Mouse (Mus musculus) heart, embryonic 13.5 days (tissue): Measurements from ENCODE around the gene Slc4a2. TPM values are rescaled to one million over a fixed set of nuclear protein-coding genes. Genes with fewer than 3 reads are reported as not detected.

ENCODE experiments used
- ATAC-seq: fragments of 200-750 bp; cut with Nextera tagmentation; 2 replicates; pipeline ENCODE4 v1.8.0; 2017; ENCODE audit warnings: moderate TSS enrichment; ENCODE audit not compliant: insufficient number of reproducible peaks, low FRiP score, low TSS enrichment; ENCODE audit errors: extremely low read depth
- H3K27ac ChIP-seq: fragments of 300-500 bp; sonication (generic); replicated peaks from 2 replicates; pipeline ENCODE4 v1.5.1; 2015; ENCODE audit warnings: moderate library complexity, mild to moderate bottlenecking, inconsistent platforms
- H3K27me3 ChIP-seq: fragments of 300-500 bp; sonication (generic); replicated peaks from 2 replicates; pipeline ENCODE4 v1.6.1; 2015; ENCODE audit warnings: mild to moderate bottlenecking, inconsistent platforms
- H3K36me3 ChIP-seq: fragments of 300-500 bp; sonication (generic); 2 replicates; pipeline ENCODE4 v1.6.1; 2015; ENCODE audit warnings: mild to moderate bottlenecking, inconsistent platforms
- H3K4me1 ChIP-seq: fragments of 300-500 bp; sonication (generic); 2 replicates; pipeline ENCODE4 v1.6.1; 2015; ENCODE audit warnings: inconsistent platforms
- H3K4me2 ChIP-seq: fragments of 300-500 bp; sonication (generic); 2 replicates; pipeline ENCODE4 v1.6.1; 2015; ENCODE audit warnings: inconsistent platforms, mild to moderate bottlenecking, moderate library complexity
- H3K4me3 ChIP-seq: fragments of 300-500 bp; sonication (generic); 2 replicates; pipeline ENCODE4 v1.5.1; 2015; ENCODE audit warnings: moderate library complexity, mild to moderate bottlenecking, inconsistent platforms
- H3K9ac ChIP-seq: fragments of 300-500 bp; sonication (generic); 2 replicates; pipeline ENCODE4 v1.6.1; 2015; ENCODE audit warnings: inconsistent platforms, mild to moderate bottlenecking, moderate library complexity
- H3K9me3 ChIP-seq: fragments of 300-500 bp; sonication (generic); 2 replicates; pipeline ENCODE4 v1.6.1; 2016; ENCODE audit warnings: inconsistent platforms
- WGBS: fragments of 180-500 bp; shearing (Covaris S2); methylation state at CpG from one replicate; pipeline ENCODE4 v1.1.7; 2015; ENCODE audit warnings: mixed read lengths; 5-methylcytosine and 5-hydroxymethylcytosine counted together
- polyA plus RNA-seq: library from polyadenylated mRNA; unstranded; fragments of >200 nt; fragmentation: Nextera tagmentation; extraction: Ambion mirVana; gene quantifications from 2 replicates; pipeline ENCODE4 v1.2.1, GENCODE M21; 2015

The Slc4a2 gene
- polyA plus RNA-seq, 1 experiment from 2014 or later, result 29.3 TPM

GRCm38 (mm10) chr5:24413042-24413693 lies 10.5 kb upstream of the Slc4a2 start, which contains the start of gene Asic3:
TSS of gene Asic3 (plus strand) at chr5:24413392.
- H3K9me3 ChIP-seq, result no peaks in the 10 kb centered on the region
- WGBS, result 36% methylated on average over 11 of the region's 11 CpGs
- no peak for ATAC-seq
- H3K9ac ChIP-seq, result no peak within 1 kb of the TSS
- no peak within 1 kb of the TSS for H3K4me3 ChIP-seq
- no peak within 1 kb of the TSS for H3K27ac ChIP-seq
- H3K27me3 ChIP-seq, result peaks cover 18% of the 10 kb centered on the region
- peaks cover 18% of the 10 kb centered on the region for H3K36me3 ChIP-seq
- no peak within 1 kb of the TSS for H3K4me2 ChIP-seq
- peaks cover 11% of the 10 kb centered on the region for H3K4me1 ChIP-seq

- no peak overlapping the region for H3K4me3 ChIP-seq
- no peaks in the 10 kb centered on the region for H3K9me3 ChIP-seq
- H3K27ac ChIP-seq, result no peak overlapping the region
- no peak for ATAC-seq
- no peak overlapping the region for H3K9ac ChIP-seq
- H3K27me3 ChIP-seq, result peaks cover 18% of the 10 kb centered on the region
- H3K4me1 ChIP-seq, result peaks cover 11% of the 10 kb centered on the region
- 74% methylated on average over 13 of the region's 13 CpGs for WGBS
- H3K4me2 ChIP-seq, result no peak overlapping the region
- H3K36me3 ChIP-seq, result peaks cover 17% of the 10 kb centered on the region
Observed at GRCm38 (mm10) chr5:24413938-24414337, 9.7 kb upstream of the Slc4a2 start.

- peak; percentile 25 for ATAC-seq
- H3K9me3 ChIP-seq, result no peaks in the 10 kb centered on the region
- H3K4me3 ChIP-seq, result no peak overlapping the region
- H3K27me3 ChIP-seq, result peaks cover 18% of the 10 kb centered on the region
- peaks cover 11% of the 10 kb centered on the region for H3K4me1 ChIP-seq
- 2% methylated on average over 21 of the region's 21 CpGs for WGBS
- H3K9ac ChIP-seq, result no peak overlapping the region
- H3K4me2 ChIP-seq, result peak overlapping the region; percentile 39
- H3K27ac ChIP-seq, result no peak overlapping the region
- H3K36me3 ChIP-seq, result peaks cover 28% of the 10 kb centered on the region
Observed at GRCm38 (mm10) chr5:24416222-24416736, 7.4 kb upstream of the Slc4a2 start.

- no peaks in the 10 kb centered on the region for H3K9me3 ChIP-seq
- 76% methylated on average over 10 of the region's 10 CpGs for WGBS
- no peak overlapping the region for H3K27ac ChIP-seq
- peaks cover 18% of the 10 kb centered on the region for H3K27me3 ChIP-seq
- no peak overlapping the region for H3K9ac ChIP-seq
- no peak overlapping the region for H3K4me2 ChIP-seq
- H3K4me1 ChIP-seq, result peaks cover 14% of the 10 kb centered on the region
- no peak for ATAC-seq
- H3K4me3 ChIP-seq, result no peak overlapping the region
- peaks cover 37% of the 10 kb centered on the region for H3K36me3 ChIP-seq
Observed at GRCm38 (mm10) chr5:24417587-24417986, 6.0 kb upstream of the Slc4a2 start.

- Histone ChIP-seq H3K27me3 (0 out of 2 replicates have a peak, but pooled peaks cover under 1% of the 10 kb centered on the region), H3K4me2 (no peak overlapping the region), H3K36me3 (peaks cover 37% of the 10 kb centered on the region), H3K4me3 (no peak overlapping the region), H3K9ac (no peak overlapping the region), H3K9me3 (no peaks in the 10 kb centered on the region), H3K27ac (no peak overlapping the region), H3K4me1 (peaks cover 24% of the 10 kb centered on the region)
- 81% methylated on average over 9 of the region's 9 CpGs for WGBS
- ATAC-seq, result no peak
Observed at GRCm38 (mm10) chr5:24420381-24420780, 3.3 kb upstream of the Slc4a2 start.

- peak; percentile 0; the same call in 1 of the 2 replicates for ATAC-seq
- Histone ChIP-seq H3K4me3 (peak overlapping the region; percentile 81), H3K9me3 (no peaks in the 10 kb centered on the region), H3K27me3 (no peaks in the 10 kb centered on the region), H3K36me3 (peaks cover 30% of the 10 kb centered on the region), H3K4me1 (peaks cover 51% of the 10 kb centered on the region), H3K4me2 (peak overlapping the region; percentile 96), H3K9ac (peak overlapping the region; percentile 91), H3K27ac (peak overlapping the region; percentile 97)
- WGBS, result 12% methylated on average over 21 of the region's 21 CpGs
Observed at GRCm38 (mm10) chr5:24424004-24424781, 556 bp downstream of the Slc4a2 start.

GRCm38 (mm10) chr5:24424861-24425411 lies 1.3 kb downstream of the Slc4a2 start:
- Histone ChIP-seq H3K27ac (peak overlapping the region; percentile 97), H3K9me3 (no peaks in the 10 kb centered on the region), H3K4me2 (peak overlapping the region; percentile 96), H3K9ac (peak overlapping the region; percentile 91), H3K27me3 (no peaks in the 10 kb centered on the region), H3K36me3 (peaks cover 30% of the 10 kb centered on the region), H3K4me3 (peak overlapping the region; percentile 81), H3K4me1 (peaks cover 51% of the 10 kb centered on the region)
- peak; percentile 27 for ATAC-seq
- WGBS, result under 1% methylated on average over 49 of the region's 60 CpGs

GRCm38 (mm10) chr5:24425421-24426036 lies 1.9 kb downstream of the Slc4a2 start:
- H3K4me1 ChIP-seq, result peaks cover 51% of the 10 kb centered on the region
- no peak; the same call in 1 of the 2 replicates for ATAC-seq
- H3K27ac ChIP-seq, result peak overlapping the region; percentile 97
- H3K4me3 ChIP-seq, result peak overlapping the region; percentile 81
- H3K9me3 ChIP-seq, result no peaks in the 10 kb centered on the region
- H3K9ac ChIP-seq, result peak overlapping the region; percentile 91
- under 1% methylated on average over 26 of the region's 30 CpGs for WGBS
- H3K4me2 ChIP-seq, result peak overlapping the region; percentile 96
- no peaks in the 10 kb centered on the region for H3K27me3 ChIP-seq
- H3K36me3 ChIP-seq, result peaks cover 30% of the 10 kb centered on the region

- Histone ChIP-seq H3K27ac (peak overlapping the region; percentile 97), H3K9ac (peak overlapping the region; percentile 91), H3K4me3 (peak overlapping the region; percentile 81), H3K4me1 (peaks cover 51% of the 10 kb centered on the region), H3K9me3 (no peaks in the 10 kb centered on the region), H3K4me2 (peak overlapping the region; percentile 96), H3K27me3 (no peaks in the 10 kb centered on the region), H3K36me3 (peaks cover 30% of the 10 kb centered on the region)
- WGBS, result 3% methylated on average over 10 of the region's 10 CpGs
- no peak for ATAC-seq
Observed at GRCm38 (mm10) chr5:24426037-24426432, 2.4 kb downstream of the Slc4a2 start.

- no peak for ATAC-seq
- H3K36me3 ChIP-seq, result peaks cover 30% of the 10 kb centered on the region
- H3K27ac ChIP-seq, result no peak overlapping the region
- peak overlapping the region; percentile 81 for H3K4me3 ChIP-seq
- H3K9ac ChIP-seq, result peak overlapping the region; percentile 91
- 18% methylated on average over 9 of the region's 9 CpGs for WGBS
- peak overlapping the region; percentile 96 for H3K4me2 ChIP-seq
- H3K4me1 ChIP-seq, result peaks cover 51% of the 10 kb centered on the region
- H3K9me3 ChIP-seq, result no peaks in the 10 kb centered on the region
- H3K27me3 ChIP-seq, result no peaks in the 10 kb centered on the region
Observed at GRCm38 (mm10) chr5:24426556-24427284, 3.1 kb downstream of the Slc4a2 start.
